Mouse (Mus musculus) bone marrow, adult 2 months (tissue): ENCODE measurements around the gene Nptn. TPM values are rescaled to one million over a fixed set of nuclear protein-coding genes. Genes with fewer than 3 reads are reported as not detected.

Experiments
- H3K27ac ChIP-seq: fragments of 200-500 bp; 2 replicates; pipeline ENCODE4 v1.5.1; 2012; ENCODE audit warnings: low read depth, mild to moderate bottlenecking, control low read depth, inconsistent platforms, low read length; ENCODE audit not compliant: control insufficient read depth, poor library complexity, insufficient read depth
- H3K4me1 ChIP-seq: fragments of 200-500 bp; 2 replicates; pipeline ENCODE4 v1.6.1; 2011; ENCODE audit warnings: low read length; ENCODE audit not compliant: control insufficient read depth, insufficient read depth
- H3K4me3 ChIP-seq: fragments of 200-500 bp; replicated peaks from 2 replicates; pipeline ENCODE3; 2011; ENCODE audit warnings: mild to moderate bottlenecking, low read depth, low read length, control low read depth; ENCODE audit not compliant: control insufficient read depth
- CTCF ChIP-seq: fragments of 200-500 bp; IDR thresholded peaks from 2 replicates; pipeline ENCODE4 v1.5.1; 2011; ENCODE audit warnings: low read length, control low read depth; ENCODE audit not compliant: control insufficient read depth, insufficient read depth
- POLR2A ChIP-seq: fragments of 200-500 bp; IDR thresholded peaks from 2 replicates; pipeline ENCODE4 v1.6.1; 2011; ENCODE audit warnings: low read depth, mild to moderate bottlenecking, control low read depth, low read length, borderline replicate concordance; ENCODE audit not compliant: control insufficient read depth
- WGBS: fragments of 180-500 bp; shearing (Covaris S2); methylation state at CpG from one replicate; pipeline ENCODE4 v1.1.7; 2018; 5-methylcytosine and 5-hydroxymethylcytosine counted together
- polyA plus RNA-seq: library from polyadenylated mRNA; stranded (reverse); fragments of >200 nt; gene quantifications from 2 replicates; pipeline ENCODE4 v1.2.4, GENCODE M21; 2011; ENCODE audit warnings: low replicate concordance; ENCODE audit not compliant: missing spikeins, insufficient read depth, insufficient read length

Gene Nptn
- polyA plus RNA-seq, 1 experiment = 47.4 TPM

DNA sequence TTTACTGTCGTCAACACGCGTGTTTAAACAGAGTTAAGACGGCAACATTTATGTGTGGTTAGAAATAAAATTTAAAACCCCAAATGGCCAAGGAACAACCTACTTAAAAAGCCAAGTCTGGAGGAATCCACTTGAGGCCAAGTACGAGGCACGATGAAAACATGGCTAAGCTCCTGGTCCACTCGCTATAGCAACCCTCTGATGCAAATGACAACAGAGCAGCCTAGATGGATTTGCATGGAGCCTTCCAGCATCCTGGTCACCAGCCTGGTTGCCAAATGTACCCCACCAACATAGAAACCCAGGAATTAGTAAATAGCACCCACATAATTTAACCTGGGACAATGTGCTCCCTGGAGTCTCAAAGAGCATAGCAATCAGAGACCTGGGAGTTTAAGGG lies 121.7 kb downstream of the Nptn start:
- H3K4me1 ChIP-seq = no peaks in the 10 kb centered on the region
- WGBS = 84% methylated on average over 7 of the region's 7 CpGs
- H3K4me3 ChIP-seq = no peak overlapping the region
- no peak overlapping the region for H3K27ac ChIP-seq
- TF ChIP-seq POLR2A (no peak), CTCF (no peak)

DNA sequence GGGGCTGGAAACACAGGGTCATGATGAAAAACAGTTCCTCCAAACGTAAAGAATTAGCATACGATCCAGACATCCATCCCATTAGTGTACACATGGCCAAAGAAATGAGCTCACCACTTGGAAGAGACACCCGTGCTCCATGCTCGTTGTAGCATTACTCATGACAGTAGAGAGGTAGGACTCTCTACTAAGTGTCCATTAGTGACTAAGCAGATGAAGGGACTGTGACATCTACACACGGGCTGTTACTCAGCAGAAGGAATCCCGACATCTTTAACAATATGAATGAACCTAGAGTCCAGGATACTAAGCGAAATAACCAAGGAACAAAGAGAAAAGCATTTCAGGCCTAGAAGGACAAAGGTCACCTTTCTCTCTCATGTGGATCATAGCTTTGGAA lies 124.0 kb downstream of the Nptn start:
- H3K4me3 ChIP-seq = no peak overlapping the region
- no peaks in the 10 kb centered on the region for H3K4me1 ChIP-seq
- TF ChIP-seq POLR2A = no peak
- no peak for TF ChIP-seq CTCF
- whole genome bisulfite sequencing = 84% methylated on average over 7 of the region's 7 CpGs
- no peak overlapping the region for H3K27ac ChIP-seq

Other genes with a start within 250 kb of the Nptn start
- gene Tbc1d21, start 211.8 kb upstream of the Nptn start, polyA plus RNA-seq = not detected in 2 replicates
- gene Insyn1, start 93.6 kb upstream of the Nptn start, polyA plus RNA-seq = not detected in 2 replicates
- gene Cd276, start 26.8 kb upstream of the Nptn start, polyA plus RNA-seq = 0.88 and 5.0 TPM in 2 replicates
- 62.5 and 68.2 TPM in 2 replicates for gene Rec114, start 161.7 kb downstream of the Nptn start, polyA plus RNA-seq
- not detected in 2 replicates for gene Hcn4, start 241.2 kb downstream of the Nptn start, polyA plus RNA-seq